9 mouse cellular contexts compared by ENCODE assay signal in the genomic region with DNA sequence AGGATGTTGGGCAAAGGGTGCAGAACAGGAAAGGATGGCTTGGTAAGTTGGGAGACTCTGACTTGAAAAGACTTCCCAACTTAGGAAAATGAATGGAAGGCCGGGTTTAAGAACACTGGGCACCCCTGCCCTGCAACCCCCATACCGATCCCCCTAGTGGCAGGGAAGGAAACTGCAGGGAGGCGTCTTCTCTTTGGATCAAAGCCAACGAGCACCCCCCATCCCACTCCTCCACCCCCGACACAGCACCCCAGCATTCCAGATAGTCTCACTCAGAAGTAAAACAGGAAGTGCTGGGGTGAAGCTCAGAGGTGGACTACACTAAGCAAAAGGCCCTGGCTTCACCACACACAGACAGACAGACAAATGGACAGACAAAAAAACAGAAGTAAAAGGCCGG.
A peak's percentile ranks its signal among the peaks of the same experiment; 100 is the strongest.
DNase-seq lines count a peak whose midpoint lies in the region; ATAC-seq and TF ChIP-seq lines count a peak whose summit lies in the region.
"Had no signal": no experiment of that assay in that cellular context is flagged by ENCODE, and none has a peak within 500 bp of the region (broad histone marks: within the 10 kb centered on the region; RNA-seq: fewer than 3 reads in every experiment).

No protein-coding gene starts in this region.

- TF ChIP-seq EP300 in lung, postnatal 0 days (IDR thresholded peaks at IDR 0.05) = no peak

- no peak overlapping the region for H3K4me2 ChIP-seq in forebrain, embryonic 11.5 days (ENCODE audit: low read depth, low read length, severe bottlenecking)
- no peak overlapping the region for H3K4me2 ChIP-seq in forebrain, embryonic 14.5 days (ENCODE audit: low read length)
- no peak overlapping the region for H3K4me2 ChIP-seq in lung, postnatal 0 days (replicated peaks; ENCODE audit: low read depth, low read length)
- H3K4me2 ChIP-seq: liver, embryonic 15.5 days had no signal

- no peak overlapping the region for H3K9ac ChIP-seq in forebrain, embryonic 11.5 days (ENCODE audit: low read length)
- H3K9ac ChIP-seq in forebrain, embryonic 14.5 days (ENCODE audit: low read length) = no peak overlapping the region
- H3K9ac ChIP-seq in lung, postnatal 0 days (replicated peaks; ENCODE audit: low read depth) = no peak overlapping the region
- H3K9ac ChIP-seq: liver, embryonic 15.5 days had no signal

- H3K27ac ChIP-seq in forebrain, embryonic 11.5 days (ENCODE audit: low read depth, low read length) = no peak overlapping the region
- H3K27ac ChIP-seq in forebrain, embryonic 14.5 days (ENCODE audit: low read depth, low read length) = no peak overlapping the region
- H3K27ac ChIP-seq in lung, postnatal 0 days (ENCODE audit: low read length) = no peak overlapping the region
- no peak overlapping the region for H3K27ac ChIP-seq in embryonic fibroblast, embryonic 13.5 days (ENCODE audit: insufficient read depth, low read length)
- H3K27ac ChIP-seq: liver, embryonic 15.5 days had no signal

- H3K4me3 ChIP-seq in forebrain, embryonic 11.5 days (ENCODE audit: low read depth, low read length) = no peak overlapping the region
- no peak overlapping the region for H3K4me3 ChIP-seq in forebrain, embryonic 14.5 days (ENCODE audit: low read depth, low read length)
- H3K4me3 ChIP-seq in lung, postnatal 0 days (ENCODE audit: low read depth, low read length) = no peak overlapping the region
- no peak overlapping the region for H3K4me3 ChIP-seq in embryonic fibroblast, embryonic 13.5 days (ENCODE audit: insufficient read depth, low read length)
- H3K4me3 ChIP-seq: liver, embryonic 15.5 days had no signal

- peak; percentile 73 for TF ChIP-seq CTCF in lung, postnatal 0 days (IDR thresholded peaks at IDR 0.05)
- TF ChIP-seq CTCF in embryonic fibroblast, embryonic 13.5 days (IDR thresholded peaks at IDR 0.05; ENCODE audit: borderline replicate concordance, insufficient read depth, low read length) = 0 out of 2 replicates have a peak, but pooled peaks have one; percentile 20

- H3K36me3 ChIP-seq in forebrain, embryonic 11.5 days (ENCODE audit: control insufficient read depth, insufficient read depth, low read length) = no peaks in the 10 kb centered on the region
- H3K36me3 ChIP-seq in forebrain, embryonic 14.5 days (ENCODE audit: control insufficient read depth, insufficient read depth, low read length) = no peaks in the 10 kb centered on the region
- H3K36me3 ChIP-seq in lung, postnatal 0 days (ENCODE audit: insufficient read depth, low read length) = no peaks in the 10 kb centered on the region

- peak; percentile 71 for DNase-seq in forebrain, embryonic 11.5 days (ENCODE audit: low spot score)
- no peak for DNase-seq in forebrain, embryonic 14.5 days (ENCODE audit: low spot score)
- DNase-seq in lung, postnatal 0 days (ENCODE audit: low spot score) = peak; percentile 36
- no peak for DNase-seq in lung, adult 18-20 months
- DNase-seq in testis, postnatal 10 days (ENCODE audit: low spot score) = peak; percentile 62
- DNase-seq in right cerebral cortex, postnatal 4 days = no peak
- no peak for DNase-seq in c-Kit-positive CD71-positive TER-119-positive erythroid progenitor cells, embryonic 14.5 days (ENCODE audit: low spot score)

- no peak for TF ChIP-seq POLR2A in embryonic fibroblast, embryonic 13.5 days (IDR thresholded peaks at IDR 0.05; ENCODE audit: low read depth, low read length)

- no peaks in the 10 kb centered on the region for H3K27me3 ChIP-seq in forebrain, embryonic 11.5 days (ENCODE audit: control insufficient read depth, insufficient read depth, low read length)
- no peaks in the 10 kb centered on the region for H3K27me3 ChIP-seq in forebrain, embryonic 14.5 days (replicated peaks; ENCODE audit: control insufficient read depth, insufficient read depth, low read length)
- no peaks in the 10 kb centered on the region for H3K27me3 ChIP-seq in lung, postnatal 0 days (replicated peaks; ENCODE audit: insufficient read depth, low read length)
- H3K27me3 ChIP-seq: liver, embryonic 15.5 days had no signal

- no peak for ATAC-seq in forebrain, embryonic 11.5 days (replicated peaks; ENCODE audit: low FRiP score)
- no peak for ATAC-seq in forebrain, embryonic 14.5 days
- ATAC-seq in lung, postnatal 0 days = no peak

- H3K9me3 ChIP-seq in forebrain, embryonic 11.5 days (ENCODE audit: control insufficient read depth, low read length) = no peaks in the 10 kb centered on the region
- H3K9me3 ChIP-seq in forebrain, embryonic 14.5 days (replicated peaks; ENCODE audit: control insufficient read depth, low read length) = no peaks in the 10 kb centered on the region
- H3K9me3 ChIP-seq in lung, postnatal 0 days (ENCODE audit: low read length) = no peaks in the 10 kb centered on the region
- H3K9me3 ChIP-seq: liver, embryonic 15.5 days had no signal

- 0 out of 2 replicates have a peak, but pooled peaks cover 2% of the 10 kb centered on the region for H3K4me1 ChIP-seq in forebrain, embryonic 11.5 days (replicated peaks; ENCODE audit: control insufficient read depth, insufficient read depth, low read length)
- H3K4me1 ChIP-seq in forebrain, embryonic 14.5 days (ENCODE audit: control insufficient read depth, insufficient read depth, low read length) = no peaks in the 10 kb centered on the region
- 0 out of 2 replicates have a peak, but pooled peaks cover 3% of the 10 kb centered on the region for H3K4me1 ChIP-seq in lung, postnatal 0 days (ENCODE audit: insufficient read depth, low read depth, low read length)
- H3K4me1 ChIP-seq in embryonic fibroblast, embryonic 13.5 days (ENCODE audit: control insufficient read depth, insufficient read depth, low read length) = no peaks in the 10 kb centered on the region

- WGBS in forebrain, embryonic 11.5 days = 34% methylated on average over 6 of the region's 6 CpGs
- 22% methylated on average over 6 of the region's 6 CpGs for WGBS in forebrain, embryonic 14.5 days
- 23% methylated on average over 6 of the region's 6 CpGs for WGBS in lung, postnatal 0 days

Comparison
In these comparisons a context has a peak if more than half of its experiments do, and no peak if none do; other contexts are left out.
1. DNase-seq: peak in forebrain, embryonic 11.5 days (single experiment), lung, postnatal 0 days (single experiment) and testis, postnatal 10 days (single experiment); none in forebrain, embryonic 14.5 days (single experiment), lung, adult 18-20 months (0 of 2), right cerebral cortex, postnatal 4 days (single experiment) and c-Kit-positive CD71-positive TER-119-positive erythroid progenitor cells, embryonic 14.5 days (single experiment).